Mouse (Mus musculus): ENCODE measurements around the gene 4930435E12Rik. TPM values are rescaled to one million over a fixed set of nuclear protein-coding genes. Genes with fewer than 3 reads are reported as not detected.

The 4930435E12Rik gene
- polyA plus RNA-seq, 1 experiment: not detected

DNA sequence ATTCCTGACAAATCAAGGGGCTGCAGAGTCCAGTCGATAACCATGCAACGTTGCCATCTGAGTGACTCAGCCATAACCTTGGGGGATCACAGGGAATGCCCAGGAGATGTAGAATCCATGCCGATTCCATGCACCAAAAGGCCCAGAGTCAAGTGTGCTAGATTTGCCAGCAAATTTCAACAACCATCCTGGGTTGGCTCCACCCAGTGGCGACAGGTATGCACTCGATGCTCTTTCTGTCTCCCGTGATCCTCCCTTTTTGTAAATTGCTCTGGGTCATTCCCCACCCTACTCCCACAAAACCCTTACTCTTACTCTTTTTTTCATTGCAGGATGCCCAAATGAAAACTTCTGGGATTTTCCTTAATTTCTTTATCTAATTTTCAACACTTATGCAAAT, 52.2 kb downstream of the 4930435E12Rik start:
- Histone ChIP-seq H3K4me1 (ENCODE audit: control insufficient read depth, insufficient read depth, low read length) (no peaks in the 10 kb centered on the region), H3K27me3 (ENCODE audit: control insufficient read depth, insufficient read depth, low read length, poor library complexity, severe bottlenecking) (no peaks in the 10 kb centered on the region), H3K36me3 (ENCODE audit: control insufficient read depth, insufficient read depth, low read length, poor library complexity, severe bottlenecking) (no peaks in the 10 kb centered on the region), H3K27ac (ENCODE audit: insufficient read depth, low read length) (no peak overlapping the region), H3K9me3 (replicated peaks; ENCODE audit: control insufficient read depth, insufficient read depth, low read length, poor library complexity, severe bottlenecking) (no peaks in the 10 kb centered on the region), H3K9ac (ENCODE audit: low read depth, poor library complexity, severe bottlenecking) (no peak overlapping the region), H3K4me3 (ENCODE audit: low read depth, low read length) (no peak overlapping the region)
- TF ChIP-seq CTCF (IDR thresholded peaks at IDR 0.05; ENCODE audit: low read depth, low read length) (peak; percentile 43), EP300 (IDR thresholded peaks at IDR 0.05; ENCODE audit: insufficient read depth, low read depth, low read length) (no peak)

DNA sequence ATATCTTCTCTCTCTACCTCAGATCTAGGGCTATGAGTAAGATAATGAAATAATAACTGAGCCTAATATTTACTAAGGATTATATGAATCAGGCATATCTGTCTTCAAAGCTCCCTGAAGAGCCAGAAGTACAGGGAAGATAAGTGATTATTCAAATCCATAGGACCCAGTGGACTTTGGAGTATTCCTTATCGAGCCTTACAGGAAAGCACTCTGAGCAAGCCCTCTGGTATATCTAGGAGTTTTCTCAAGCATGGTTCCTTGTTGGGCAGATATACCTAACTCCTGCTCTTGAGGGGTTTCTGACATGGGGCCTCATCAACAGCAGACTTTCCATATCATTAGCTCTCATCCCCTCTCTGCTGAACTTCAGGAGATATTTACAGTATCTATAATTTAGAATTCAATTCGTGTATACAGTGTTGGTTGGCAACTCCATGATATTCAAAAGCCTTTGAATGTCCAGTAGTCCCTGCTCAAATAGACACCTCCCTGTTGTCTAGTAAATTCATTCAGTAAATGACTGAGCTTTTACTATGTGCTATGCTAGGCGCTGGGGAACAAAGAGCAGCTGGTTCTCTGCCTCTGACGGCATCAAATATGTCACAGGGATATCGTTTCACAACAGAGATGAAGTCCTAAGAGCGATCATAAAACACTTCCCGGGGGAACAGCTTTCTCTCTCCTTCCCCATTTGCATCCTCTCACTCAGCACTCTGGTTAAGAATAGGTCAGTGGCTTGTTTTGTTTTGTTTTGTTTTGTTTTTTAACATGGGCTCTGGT, 53.4 kb downstream of the 4930435E12Rik start:
- Histone ChIP-seq H3K27ac (ENCODE audit: insufficient read depth, low read length) (no peak overlapping the region), H3K36me3 (ENCODE audit: control insufficient read depth, insufficient read depth, low read length, poor library complexity, severe bottlenecking) (no peaks in the 10 kb centered on the region), H3K4me1 (ENCODE audit: control insufficient read depth, insufficient read depth, low read length) (no peaks in the 10 kb centered on the region), H3K9me3 (replicated peaks; ENCODE audit: control insufficient read depth, insufficient read depth, low read length, poor library complexity, severe bottlenecking) (no peaks in the 10 kb centered on the region), H3K4me3 (ENCODE audit: low read depth, low read length) (no peak overlapping the region), H3K27me3 (ENCODE audit: control insufficient read depth, insufficient read depth, low read length, poor library complexity, severe bottlenecking) (no peaks in the 10 kb centered on the region), H3K9ac (ENCODE audit: low read depth, poor library complexity, severe bottlenecking) (no peak overlapping the region)
- TF ChIP-seq EP300 (IDR thresholded peaks at IDR 0.05; ENCODE audit: insufficient read depth, low read depth, low read length): no peak
- no peak for TF ChIP-seq POLR2A (IDR thresholded peaks at IDR 0.05; ENCODE audit: insufficient read depth, low read length)
- TF ChIP-seq CTCF (IDR thresholded peaks at IDR 0.05; ENCODE audit: low read depth, low read length): no peak

GRCm38 (mm10) chr16:38772906-38773496, 55.5 kb downstream of the 4930435E12Rik start:
- Histone ChIP-seq H3K4me3 (ENCODE audit: low read depth, low read length) (no peak overlapping the region), H3K36me3 (ENCODE audit: control insufficient read depth, insufficient read depth, low read length, poor library complexity, severe bottlenecking) (no peaks in the 10 kb centered on the region), H3K27ac (ENCODE audit: insufficient read depth, low read length) (no peak overlapping the region), H3K9me3 (replicated peaks; ENCODE audit: control insufficient read depth, insufficient read depth, low read length, poor library complexity, severe bottlenecking) (no peaks in the 10 kb centered on the region), H3K4me1 (ENCODE audit: control insufficient read depth, insufficient read depth, low read length) (no peaks in the 10 kb centered on the region), H3K27me3 (ENCODE audit: control insufficient read depth, insufficient read depth, low read length, poor library complexity, severe bottlenecking) (no peaks in the 10 kb centered on the region), H3K9ac (ENCODE audit: low read depth, poor library complexity, severe bottlenecking) (no peak overlapping the region)
- TF ChIP-seq EP300 (IDR thresholded peaks at IDR 0.05; ENCODE audit: insufficient read depth, low read depth, low read length) (no peak), CTCF (IDR thresholded peaks at IDR 0.05; ENCODE audit: low read depth, low read length) (no peak), POLR2A (IDR thresholded peaks at IDR 0.05; ENCODE audit: insufficient read depth, low read length) (no peak)

DNA sequence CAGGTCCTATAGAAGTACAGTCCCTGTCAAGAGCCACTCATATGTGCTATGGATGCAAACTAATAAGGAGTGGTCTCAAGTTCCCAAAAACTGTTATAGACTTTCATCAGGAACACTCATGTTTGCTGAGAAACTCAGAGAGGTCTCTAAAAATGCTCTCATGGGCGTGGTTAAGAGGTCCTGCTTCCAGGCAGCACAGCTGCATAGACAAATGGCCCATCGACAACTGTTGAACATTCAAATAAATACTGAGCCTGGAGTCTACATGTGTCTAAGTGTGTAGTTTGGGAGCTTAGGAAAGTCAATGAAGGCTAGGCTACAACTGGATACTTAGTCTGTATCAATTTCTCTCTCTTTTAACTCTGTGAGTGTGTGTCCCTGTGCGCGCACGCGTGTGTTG, 57.4 kb downstream of the 4930435E12Rik start:
- H3K4me1 ChIP-seq (ENCODE audit: control insufficient read depth, insufficient read depth, low read length): no peaks in the 10 kb centered on the region
- TF ChIP-seq EP300 (IDR thresholded peaks at IDR 0.05; ENCODE audit: insufficient read depth, low read depth, low read length) (no peak), CTCF (IDR thresholded peaks at IDR 0.05; ENCODE audit: low read depth, low read length) (no peak), POLR2A (IDR thresholded peaks at IDR 0.05; ENCODE audit: insufficient read depth, low read length) (no peak)
- H3K9ac ChIP-seq (ENCODE audit: low read depth, poor library complexity, severe bottlenecking): no peak overlapping the region
- no peaks in the 10 kb centered on the region for H3K9me3 ChIP-seq (replicated peaks; ENCODE audit: control insufficient read depth, insufficient read depth, low read length, poor library complexity, severe bottlenecking)
- no peaks in the 10 kb centered on the region for H3K27me3 ChIP-seq (ENCODE audit: control insufficient read depth, insufficient read depth, low read length, poor library complexity, severe bottlenecking)
- H3K27ac ChIP-seq (ENCODE audit: insufficient read depth, low read length): no peak overlapping the region
- no peaks in the 10 kb centered on the region for H3K36me3 ChIP-seq (ENCODE audit: control insufficient read depth, insufficient read depth, low read length, poor library complexity, severe bottlenecking)
- H3K4me3 ChIP-seq (ENCODE audit: low read depth, low read length): no peak overlapping the region

DNA sequence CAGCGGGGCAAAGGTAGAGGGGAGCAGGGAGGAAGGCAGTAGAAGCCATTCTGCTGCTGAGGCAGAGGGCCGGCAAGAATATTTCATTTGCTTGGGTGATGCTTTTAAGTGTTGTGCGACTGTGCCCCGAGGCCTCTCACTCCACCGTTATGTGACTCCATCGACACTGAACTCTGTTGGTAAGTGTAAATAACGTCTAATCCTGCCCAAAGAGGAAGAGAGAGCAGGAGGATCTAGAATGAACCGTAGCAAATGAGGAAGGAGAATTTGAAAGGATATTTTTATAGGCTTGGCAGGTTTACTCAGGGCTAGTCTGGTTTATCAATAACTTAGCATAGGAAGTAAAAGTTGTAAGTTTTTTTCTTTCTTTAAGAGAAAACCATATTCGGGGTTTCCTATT, 59.0 kb downstream of the 4930435E12Rik start:
- TF ChIP-seq POLR2A (IDR thresholded peaks at IDR 0.05; ENCODE audit: insufficient read depth, low read length): no peak
- no peak for TF ChIP-seq EP300 (IDR thresholded peaks at IDR 0.05; ENCODE audit: insufficient read depth, low read depth, low read length)
- TF ChIP-seq CTCF (IDR thresholded peaks at IDR 0.05; ENCODE audit: low read depth, low read length): no peak

GRCm38 (mm10) chr16:38768386-38768785, 60.2 kb downstream of the 4930435E12Rik start:
- H3K9ac ChIP-seq (ENCODE audit: low read depth, poor library complexity, severe bottlenecking): no peak overlapping the region
- TF ChIP-seq EP300 (IDR thresholded peaks at IDR 0.05; ENCODE audit: insufficient read depth, low read depth, low read length) (no peak), POLR2A (IDR thresholded peaks at IDR 0.05; ENCODE audit: insufficient read depth, low read length) (no peak), CTCF (IDR thresholded peaks at IDR 0.05; ENCODE audit: low read depth, low read length) (no peak)
- H3K27ac ChIP-seq (ENCODE audit: insufficient read depth, low read length): no peak overlapping the region
- no peak overlapping the region for H3K4me3 ChIP-seq (ENCODE audit: low read depth, low read length)
- no peaks in the 10 kb centered on the region for H3K9me3 ChIP-seq (replicated peaks; ENCODE audit: control insufficient read depth, insufficient read depth, low read length, poor library complexity, severe bottlenecking)
- no peaks in the 10 kb centered on the region for H3K27me3 ChIP-seq (ENCODE audit: control insufficient read depth, insufficient read depth, low read length, poor library complexity, severe bottlenecking)
- no peaks in the 10 kb centered on the region for H3K4me1 ChIP-seq (ENCODE audit: control insufficient read depth, insufficient read depth, low read length)
- H3K36me3 ChIP-seq (ENCODE audit: control insufficient read depth, insufficient read depth, low read length, poor library complexity, severe bottlenecking): no peaks in the 10 kb centered on the region

More for the DNA sequence above, 59.0 kb downstream of the 4930435E12Rik start:
- Histone ChIP-seq H3K27ac (ENCODE audit: insufficient read depth, low read length) (no peak overlapping the region), H3K36me3 (ENCODE audit: control insufficient read depth, insufficient read depth, low read length, poor library complexity, severe bottlenecking) (no peaks in the 10 kb centered on the region), H3K27me3 (ENCODE audit: control insufficient read depth, insufficient read depth, low read length, poor library complexity, severe bottlenecking) (no peaks in the 10 kb centered on the region), H3K9ac (ENCODE audit: low read depth, poor library complexity, severe bottlenecking) (no peak overlapping the region), H3K4me3 (ENCODE audit: low read depth, low read length) (no peak overlapping the region), H3K4me1 (ENCODE audit: control insufficient read depth, insufficient read depth, low read length) (no peaks in the 10 kb centered on the region), H3K9me3 (replicated peaks; ENCODE audit: control insufficient read depth, insufficient read depth, low read length, poor library complexity, severe bottlenecking) (no peaks in the 10 kb centered on the region)
